Mouse (Mus musculus) brain, embryonic 14.5 days (tissue): ENCODE results near the gene Kirrel3.

ENCODE experiments used
- CTCF ChIP-seq: fragments of 200-500 bp; IDR thresholded peaks from 2 replicates; pipeline ENCODE4 v1.5.1; 2012; ENCODE audit warnings: inconsistent platforms, mild to moderate bottlenecking, moderate library complexity, borderline replicate concordance; ENCODE audit not compliant: insufficient read depth, insufficient read length; ENCODE audit errors: extremely low read depth
- POLR2A ChIP-seq: fragments of 200-500 bp; IDR thresholded peaks from 2 replicates; pipeline ENCODE4 v1.6.1; 2012; ENCODE audit warnings: mild to moderate bottlenecking, inconsistent platforms, borderline replicate concordance; ENCODE audit not compliant: poor library complexity, insufficient read depth, insufficient read length, severe bottlenecking; ENCODE audit errors: extremely low read depth

DNA sequence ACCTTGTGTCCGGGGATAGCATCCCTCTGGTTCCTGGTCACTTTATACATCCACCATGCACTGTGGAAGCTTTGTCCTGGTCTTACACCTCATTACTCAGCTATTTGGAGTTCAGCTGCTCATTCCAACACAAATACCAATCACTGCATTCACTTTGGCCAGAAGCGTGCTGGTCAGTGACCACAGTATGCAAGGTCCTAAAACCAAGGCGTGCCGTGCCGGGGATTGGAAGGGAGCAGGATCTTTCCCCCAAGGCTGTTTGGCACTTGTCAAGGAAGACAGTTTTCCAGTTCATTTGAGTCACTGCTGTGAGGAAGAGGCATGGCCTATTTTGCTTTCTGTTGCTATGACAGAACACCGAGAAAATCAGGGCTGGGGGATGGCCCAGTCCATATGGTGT is 546.8 kb downstream of the Kirrel3 start:
- TF ChIP-seq CTCF (no peak), POLR2A (no peak)
